Mouse (Mus musculus) midbrain, embryonic 12.5 days (tissue): ENCODE results near the gene Arhgap44. TPM values are rescaled to one million over a fixed set of nuclear protein-coding genes. Genes with fewer than 3 reads are reported as not detected.

Source experiments
- ATAC-seq: fragments of 200-750 bp; cut with Nextera tagmentation; 2 replicates; pipeline ENCODE4 v1.8.0; 2017; ENCODE audit warnings: low read depth, moderate TSS enrichment, moderate library complexity; ENCODE audit not compliant: low FRiP score
- H3K27ac ChIP-seq: fragments of 300-500 bp; sonication (generic); replicated peaks from 2 replicates; pipeline ENCODE4 v1.5.1; 2016; ENCODE audit warnings: mild to moderate bottlenecking
- H3K27me3 ChIP-seq: fragments of 300-500 bp; sonication (generic); 2 replicates; pipeline ENCODE4 v1.6.1; 2016; ENCODE audit warnings: mild to moderate bottlenecking
- H3K36me3 ChIP-seq: fragments of 300-500 bp; sonication (generic); 2 replicates; pipeline ENCODE4 v1.6.1; 2016
- H3K4me1 ChIP-seq: fragments of 300-500 bp; sonication (generic); 2 replicates; pipeline ENCODE4 v1.6.1; 2016
- H3K4me2 ChIP-seq: fragments of 300-500 bp; sonication (generic); replicated peaks from 2 replicates; pipeline ENCODE4 v1.6.1; 2016; ENCODE audit warnings: mild to moderate bottlenecking, moderate library complexity
- H3K4me3 ChIP-seq: fragments of 300-500 bp; sonication (generic); 2 replicates; pipeline ENCODE4 v1.5.1; 2016; ENCODE audit warnings: mild to moderate bottlenecking
- H3K9ac ChIP-seq: fragments of 300-500 bp; sonication (generic); replicated peaks from 2 replicates; pipeline ENCODE4 v1.6.1; 2016; ENCODE audit warnings: mild to moderate bottlenecking, moderate library complexity
- H3K9me3 ChIP-seq: fragments of 300-500 bp; sonication (generic); 2 replicates; pipeline ENCODE4 v1.6.1; 2016; ENCODE audit warnings: mild to moderate bottlenecking
- WGBS: fragments of 180-500 bp; shearing (Covaris S2); methylation state at CpG from one replicate; pipeline ENCODE4 v1.1.7; 2016; 5-methylcytosine and 5-hydroxymethylcytosine counted together
- polyA plus RNA-seq: library from polyadenylated mRNA; unstranded; fragments of >200 nt; fragmentation: Nextera tagmentation; extraction: Ambion mirVana; gene quantifications from 2 replicates; pipeline ENCODE4 v1.2.1, GENCODE M21; 2016

Arhgap44 gene
- polyA plus RNA-seq, 1 experiment from 2014 or later = 6.4 TPM

DNA sequence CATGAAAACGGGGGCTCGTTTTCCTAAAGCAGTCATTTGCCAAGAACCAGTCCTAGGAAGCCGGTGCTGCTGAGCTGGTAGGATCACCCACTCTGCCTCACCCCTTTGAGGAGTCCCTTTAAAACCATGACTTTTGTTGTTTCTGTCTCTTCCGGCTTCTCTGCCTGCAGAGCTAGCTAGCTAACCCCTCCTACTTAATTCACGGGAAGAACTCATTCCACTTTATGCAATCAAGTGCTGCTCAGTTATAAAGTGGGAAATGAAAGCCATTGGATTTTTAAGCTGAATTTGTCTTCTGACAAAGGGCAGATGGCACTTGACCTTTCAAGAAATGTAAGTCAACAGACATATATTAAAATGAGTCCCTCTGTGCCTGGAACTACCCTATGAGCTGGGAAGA is 134.7 kb downstream of the Arhgap44 start:
- no peak overlapping the region for H3K27ac ChIP-seq
- WGBS = 77% methylated on average over 5 of the region's 5 CpGs

DNA sequence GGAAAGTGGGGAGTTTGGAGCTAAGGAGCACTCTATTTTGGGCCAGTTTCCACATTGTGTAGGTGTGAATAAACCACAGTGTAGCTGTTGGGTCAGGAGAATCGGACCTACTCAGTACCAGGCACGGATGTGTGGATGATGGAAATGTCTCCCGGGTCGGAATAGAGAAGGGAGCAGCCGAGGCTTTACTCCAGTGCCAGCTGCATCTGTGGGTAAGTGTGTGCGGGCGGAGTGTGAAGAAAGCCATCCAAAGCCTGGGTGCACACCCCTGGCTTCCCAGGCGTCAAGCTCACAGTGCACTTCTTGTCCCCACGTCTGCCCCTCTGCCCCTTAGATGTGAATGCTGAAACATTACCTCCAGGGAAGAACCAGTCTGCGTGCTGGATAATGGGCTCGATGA is 140.0 kb downstream of the Arhgap44 start:
- H3K27me3 ChIP-seq = no peaks in the 10 kb centered on the region
- H3K36me3 ChIP-seq = no peaks in the 10 kb centered on the region
- no peaks in the 10 kb centered on the region for H3K9me3 ChIP-seq
- H3K27ac ChIP-seq = no peak overlapping the region
- no peak for ATAC-seq
- H3K4me2 ChIP-seq = no peak overlapping the region
- H3K4me3 ChIP-seq = no peak overlapping the region
- no peak overlapping the region for H3K9ac ChIP-seq
- WGBS = 95% methylated on average over 11 of the region's 11 CpGs
- H3K4me1 ChIP-seq = no peaks in the 10 kb centered on the region

More for the DNA sequence above, 134.7 kb downstream of the Arhgap44 start:
- ATAC-seq = no peak
- H3K4me1 ChIP-seq = no peaks in the 10 kb centered on the region
- H3K36me3 ChIP-seq = no peaks in the 10 kb centered on the region
- no peak overlapping the region for H3K9ac ChIP-seq
- no peaks in the 10 kb centered on the region for H3K27me3 ChIP-seq
- no peaks in the 10 kb centered on the region for H3K9me3 ChIP-seq
- H3K4me3 ChIP-seq = no peak overlapping the region
- H3K4me2 ChIP-seq = no peak overlapping the region

DNA sequence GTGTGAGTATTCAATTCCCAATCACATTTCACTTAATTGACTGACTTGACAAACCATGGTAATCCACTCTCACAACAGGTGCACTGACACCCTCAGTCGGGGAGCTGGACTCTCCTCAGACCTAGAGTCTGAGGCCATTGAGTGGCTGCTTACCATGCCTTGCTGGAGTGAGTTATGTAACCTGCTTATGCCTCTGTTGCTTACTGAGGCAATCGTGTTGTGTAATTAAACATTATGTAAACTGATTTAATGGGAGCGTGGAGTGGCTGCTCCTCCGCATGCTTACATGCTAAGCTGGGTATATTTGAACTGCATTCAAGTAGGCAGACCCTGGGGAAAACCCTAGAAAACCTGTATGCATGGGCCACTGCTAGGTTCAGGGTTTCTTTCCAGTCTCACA is 142.0 kb downstream of the Arhgap44 start:
- Histone ChIP-seq H3K4me2 (no peak overlapping the region), H3K4me3 (no peak overlapping the region), H3K4me1 (no peaks in the 10 kb centered on the region), H3K9me3 (no peaks in the 10 kb centered on the region), H3K27me3 (no peaks in the 10 kb centered on the region), H3K36me3 (no peaks in the 10 kb centered on the region), H3K27ac (no peak overlapping the region), H3K9ac (no peak overlapping the region)
- 86% methylated on average over 4 of the region's 4 CpGs for WGBS
- ATAC-seq = no peak

DNA sequence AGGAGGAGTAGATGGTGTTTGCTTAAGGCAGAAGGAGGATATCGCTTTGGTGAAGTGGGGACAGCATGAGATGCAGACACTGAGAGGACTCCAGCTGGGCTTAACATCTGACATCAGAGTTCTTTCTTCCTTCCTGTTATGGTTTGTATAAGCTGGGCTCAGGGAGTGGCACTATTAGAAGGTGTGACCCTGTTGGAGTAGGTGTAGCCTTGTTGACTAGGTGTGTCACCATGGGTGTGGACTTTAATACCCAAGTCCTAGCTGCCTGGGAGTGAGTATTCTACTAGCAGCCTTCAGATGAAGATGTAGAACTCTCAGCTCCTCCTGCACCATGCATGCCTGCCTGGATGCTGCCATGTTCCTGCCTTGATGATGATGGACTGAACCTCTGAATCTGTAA is 146.0 kb downstream of the Arhgap44 start:
- ATAC-seq = no peak
- no peaks in the 10 kb centered on the region for H3K4me1 ChIP-seq
- no peaks in the 10 kb centered on the region for H3K27me3 ChIP-seq
- no peaks in the 10 kb centered on the region for H3K36me3 ChIP-seq
- H3K9me3 ChIP-seq = no peaks in the 10 kb centered on the region
- no peak overlapping the region for H3K9ac ChIP-seq
- H3K4me3 ChIP-seq = no peak overlapping the region
- 86% methylated on average over 1 of the region's 1 CpGs for WGBS
- no peak overlapping the region for H3K4me2 ChIP-seq
- no peak overlapping the region for H3K27ac ChIP-seq

DNA sequence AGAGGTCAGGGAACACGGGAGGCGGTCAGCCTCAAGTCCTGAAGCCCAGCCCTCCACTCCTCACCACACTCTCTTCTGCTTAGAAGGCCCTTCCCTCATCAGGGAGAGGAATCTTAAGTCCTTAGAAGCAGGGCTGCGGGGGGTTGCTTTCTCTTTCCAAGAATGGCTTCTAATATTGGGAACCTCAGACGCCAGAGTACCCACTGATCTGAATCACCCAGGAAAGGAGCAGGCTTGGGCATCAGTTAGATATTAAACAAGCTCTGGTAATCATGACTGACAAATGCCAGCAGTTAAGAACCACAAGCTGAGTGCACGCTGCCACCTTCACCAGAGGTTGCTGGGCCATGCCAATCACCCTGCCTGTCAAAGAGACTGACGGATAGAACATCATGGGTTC is 148.9 kb downstream of the Arhgap44 start:
- Histone ChIP-seq H3K27me3 (no peaks in the 10 kb centered on the region), H3K4me1 (no peaks in the 10 kb centered on the region), H3K27ac (no peak overlapping the region), H3K9ac (no peak overlapping the region), H3K4me3 (no peak overlapping the region), H3K4me2 (no peak overlapping the region), H3K36me3 (no peaks in the 10 kb centered on the region), H3K9me3 (no peaks in the 10 kb centered on the region)
- no peak for ATAC-seq
- WGBS = 73% methylated on average over 6 of the region's 6 CpGs

DNA sequence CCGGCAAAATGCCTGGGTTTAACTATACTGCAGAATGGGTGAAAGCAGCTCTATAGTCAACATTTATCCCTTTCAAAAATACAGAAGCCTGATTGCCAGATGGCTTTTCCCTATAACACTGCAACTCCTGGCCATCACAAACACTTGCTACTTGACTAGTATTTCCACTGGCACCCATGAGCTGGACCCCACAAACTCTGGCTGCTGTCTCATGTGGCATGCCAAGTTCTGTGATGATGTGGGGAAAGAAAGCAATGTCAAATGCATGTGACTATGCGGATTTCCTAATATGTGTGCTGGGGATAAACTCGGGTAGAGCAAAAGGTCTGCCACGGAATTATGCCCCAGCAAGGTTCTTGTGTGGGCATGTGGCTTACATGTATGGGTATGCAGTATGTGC is 156.7 kb downstream of the Arhgap44 start:
- Histone ChIP-seq H3K9me3 (no peaks in the 10 kb centered on the region), H3K4me2 (no peak overlapping the region), H3K4me3 (no peak overlapping the region), H3K9ac (no peak overlapping the region), H3K27me3 (no peaks in the 10 kb centered on the region), H3K27ac (no peak overlapping the region), H3K4me1 (no peaks in the 10 kb centered on the region), H3K36me3 (peaks cover 35% of the 10 kb centered on the region)
- 89% methylated on average over 4 of the region's 4 CpGs for WGBS
- ATAC-seq = no peak

DNA sequence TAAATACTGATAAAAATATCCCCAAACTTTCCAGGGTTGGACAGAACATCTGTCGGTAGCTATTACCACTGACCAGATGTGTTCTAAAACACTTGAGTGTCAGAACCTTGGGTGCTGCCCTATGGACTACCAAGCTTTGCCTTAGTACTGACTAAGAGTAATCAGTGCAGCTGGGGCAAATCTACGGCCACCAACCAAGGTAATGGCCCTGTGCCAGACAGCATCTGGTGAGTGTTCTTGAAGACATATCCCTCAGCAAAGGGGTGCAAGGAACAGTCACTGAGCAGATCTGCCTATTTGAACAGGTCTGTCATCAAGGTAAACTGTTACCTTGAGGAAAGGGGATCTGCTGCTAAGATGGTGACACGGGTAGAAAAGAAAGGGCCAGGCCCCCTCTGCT is 157.9 kb downstream of the Arhgap44 start:
- no peak for ATAC-seq
- Histone ChIP-seq H3K27me3 (no peaks in the 10 kb centered on the region), H3K27ac (no peak overlapping the region), H3K36me3 (peaks cover 46% of the 10 kb centered on the region), H3K9ac (no peak overlapping the region), H3K4me3 (no peak overlapping the region), H3K4me1 (no peaks in the 10 kb centered on the region), H3K4me2 (no peak overlapping the region), H3K9me3 (no peaks in the 10 kb centered on the region)
- 93% methylated on average over 3 of the region's 3 CpGs for WGBS

DNA sequence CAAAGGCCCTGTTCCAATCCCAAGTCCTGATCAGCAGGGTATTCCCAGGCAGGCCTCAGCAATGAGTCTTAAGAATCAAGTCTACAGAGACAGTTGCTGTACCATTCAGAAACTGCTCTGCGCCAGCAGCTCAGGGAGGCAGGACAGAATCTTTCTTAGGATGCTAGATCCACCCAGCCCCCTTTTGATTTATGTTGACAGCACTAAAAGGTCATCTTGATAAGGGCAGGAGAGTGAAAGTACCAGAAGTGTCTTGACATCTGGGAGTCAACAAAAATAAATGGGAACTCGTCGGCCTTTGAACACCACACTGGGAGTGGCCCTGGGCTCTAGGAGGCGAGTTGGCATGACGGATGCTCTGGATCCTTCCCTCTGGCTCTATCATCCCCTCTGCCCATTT is 159.2 kb downstream of the Arhgap44 start:
- peaks cover 58% of the 10 kb centered on the region for H3K36me3 ChIP-seq
- no peak for ATAC-seq

DNA sequence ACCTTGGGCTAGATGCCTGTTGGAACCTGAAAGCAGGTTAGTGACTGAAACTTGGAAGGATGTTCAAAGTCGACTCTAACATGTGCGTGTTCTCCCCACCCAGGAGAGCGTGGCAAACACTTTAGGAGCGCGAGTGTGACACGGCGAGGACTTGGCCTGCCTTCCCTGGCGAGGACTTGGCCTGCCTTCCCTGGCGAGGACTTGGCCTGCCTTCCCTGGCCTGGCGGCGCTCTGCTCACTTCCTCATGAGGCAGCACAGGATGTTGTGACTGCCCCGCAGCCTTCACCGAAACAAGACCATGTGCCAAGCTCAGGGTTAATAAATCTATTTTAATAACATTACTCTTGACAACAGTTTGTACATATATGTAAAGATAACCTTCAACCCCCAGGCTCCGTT is 161.0 kb downstream of the Arhgap44 start:
- Histone ChIP-seq H3K9ac (no peak overlapping the region), H3K27ac (no peak overlapping the region), H3K4me2 (no peak overlapping the region), H3K4me3 (no peak overlapping the region), H3K4me1 (no peaks in the 10 kb centered on the region), H3K36me3 (peaks cover 77% of the 10 kb centered on the region), H3K9me3 (no peaks in the 10 kb centered on the region), H3K27me3 (no peaks in the 10 kb centered on the region)
- ATAC-seq = no peak
- WGBS = 93% methylated on average over 14 of the region's 14 CpGs

More for the DNA sequence above, 159.2 kb downstream of the Arhgap44 start:
- Histone ChIP-seq H3K27me3 (no peaks in the 10 kb centered on the region), H3K9me3 (no peaks in the 10 kb centered on the region), H3K4me1 (no peaks in the 10 kb centered on the region), H3K9ac (no peak overlapping the region), H3K4me2 (no peak overlapping the region), H3K4me3 (no peak overlapping the region), H3K27ac (no peak overlapping the region)
- 91% methylated on average over 5 of the region's 5 CpGs for WGBS

DNA sequence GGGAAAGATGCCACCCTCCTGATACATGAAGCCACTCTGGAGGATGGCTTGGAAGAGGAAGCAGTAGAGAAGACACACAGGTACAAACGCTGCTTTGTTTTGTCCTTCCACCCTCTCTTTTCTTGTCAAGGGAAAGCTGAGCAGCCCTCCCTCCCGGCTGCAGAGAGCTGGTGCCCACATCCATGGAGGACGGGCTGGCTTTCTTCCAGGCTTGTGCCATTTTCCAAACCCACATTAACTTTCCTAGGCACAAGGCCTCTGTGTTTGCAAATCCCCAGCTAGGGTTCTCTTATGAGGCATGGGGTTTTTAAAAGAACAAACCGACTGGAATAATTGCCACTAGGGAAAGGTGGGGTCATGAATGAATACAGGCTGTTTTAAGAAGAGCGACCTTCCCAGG is 163.1 kb downstream of the Arhgap44 start:
- H3K27ac ChIP-seq = no peak overlapping the region
- no peak for ATAC-seq

DNA sequence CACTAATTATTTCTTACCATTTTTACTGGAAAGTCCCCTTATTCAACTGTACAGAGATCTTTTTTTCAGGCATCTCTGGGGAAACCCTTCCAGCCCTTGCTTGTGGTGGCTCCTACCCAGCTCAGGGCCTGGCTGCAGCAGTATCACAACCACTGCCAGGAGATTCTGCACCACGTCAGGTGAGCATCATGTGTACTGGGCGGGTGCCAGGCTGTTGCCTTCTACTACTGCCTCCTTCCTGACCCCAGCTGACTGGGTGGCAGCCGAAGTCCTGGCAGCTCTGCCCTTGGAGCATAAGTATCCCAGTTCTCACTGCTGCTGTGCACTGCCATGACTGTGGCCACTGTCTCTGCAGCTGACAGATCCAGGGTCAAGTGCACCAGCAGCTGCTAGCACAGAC is 164.3 kb downstream of the Arhgap44 start:
- no peaks in the 10 kb centered on the region for H3K9me3 ChIP-seq
- ATAC-seq = no peak
- no peaks in the 10 kb centered on the region for H3K27me3 ChIP-seq
- H3K36me3 ChIP-seq = peaks cover 92% of the 10 kb centered on the region
- no peak overlapping the region for H3K4me3 ChIP-seq
- no peak overlapping the region for H3K27ac ChIP-seq
- 96% methylated on average over 3 of the region's 3 CpGs for WGBS
- H3K4me2 ChIP-seq = no peak overlapping the region
- H3K9ac ChIP-seq = no peak overlapping the region
- H3K4me1 ChIP-seq = no peaks in the 10 kb centered on the region

More for the DNA sequence above, 163.1 kb downstream of the Arhgap44 start:
- no peaks in the 10 kb centered on the region for H3K9me3 ChIP-seq
- H3K4me3 ChIP-seq = no peak overlapping the region
- no peak overlapping the region for H3K4me2 ChIP-seq
- no peaks in the 10 kb centered on the region for H3K27me3 ChIP-seq
- H3K9ac ChIP-seq = no peak overlapping the region
- H3K4me1 ChIP-seq = no peaks in the 10 kb centered on the region
- H3K36me3 ChIP-seq = peaks cover 87% of the 10 kb centered on the region
- WGBS = 88% methylated on average over 5 of the region's 5 CpGs

DNA sequence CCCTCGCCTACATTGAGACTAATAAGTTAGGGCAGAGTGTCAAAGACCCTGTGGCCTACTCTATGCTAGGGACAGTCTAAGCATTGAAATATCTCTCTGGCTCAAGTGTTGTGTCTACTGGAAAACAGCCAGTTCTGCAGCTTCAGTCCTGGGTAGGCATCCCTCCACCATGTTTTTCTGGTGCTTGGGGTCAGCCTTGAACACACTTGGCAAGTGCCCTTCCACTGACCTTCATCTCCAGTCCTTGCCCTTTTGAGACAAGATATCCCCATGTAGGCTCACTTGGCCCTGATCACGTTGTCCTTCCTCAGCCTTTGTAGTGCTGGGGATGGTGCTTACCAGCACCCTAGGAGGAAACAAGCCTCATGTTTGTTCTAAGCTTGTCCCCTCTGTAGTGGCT is 174.2 kb downstream of the Arhgap44 start:
- H3K36me3 ChIP-seq = peaks cover 91% of the 10 kb centered on the region
- no peak overlapping the region for H3K27ac ChIP-seq
- ATAC-seq = no peak
- no peak overlapping the region for H3K4me2 ChIP-seq
- no peak overlapping the region for H3K9ac ChIP-seq
- no peaks in the 10 kb centered on the region for H3K9me3 ChIP-seq
- no peak overlapping the region for H3K4me3 ChIP-seq
- 89% methylated on average over 2 of the region's 2 CpGs for whole genome bisulfite sequencing
- no peaks in the 10 kb centered on the region for H3K27me3 ChIP-seq
- no peaks in the 10 kb centered on the region for H3K4me1 ChIP-seq

DNA sequence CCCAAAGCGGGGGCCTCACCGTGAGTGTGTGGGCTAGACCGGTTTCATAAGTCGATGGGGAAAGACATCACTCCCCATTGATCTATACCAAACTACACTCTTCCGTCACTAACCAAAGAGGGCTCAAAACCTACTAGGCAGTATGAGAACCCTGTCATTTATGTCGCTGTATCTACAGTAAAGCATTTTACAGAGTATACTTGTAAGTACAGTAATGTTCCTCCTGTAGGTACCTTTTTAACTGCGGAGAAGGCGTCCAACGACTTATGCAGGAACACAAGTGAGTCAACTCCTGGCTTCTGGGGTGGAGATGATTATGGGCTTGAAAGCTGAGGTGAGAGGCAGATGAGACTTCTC is 183.3 kb downstream of the Arhgap44 start:
- Histone ChIP-seq H3K36me3 (peaks cover 37% of the 10 kb centered on the region), H3K4me1 (peaks cover 15% of the 10 kb centered on the region), H3K9me3 (no peaks in the 10 kb centered on the region), H3K27ac (no peak overlapping the region), H3K4me2 (peak overlapping the region; percentile 92), H3K27me3 (no peaks in the 10 kb centered on the region), H3K4me3 (peak overlapping the region; percentile 94), H3K9ac (peak overlapping the region; percentile 81)
- WGBS = 11% methylated on average over 9 of the region's 9 CpGs
- no peak for ATAC-seq
